Mouse (Mus musculus): ENCODE measurements around the gene Tmem132c. TPM values are rescaled to one million over a fixed set of nuclear protein-coding genes. Genes with fewer than 3 reads are reported as not detected.

The Tmem132c gene
- polyA plus RNA-seq, 1 experiment from 2014 or later = 28.5 TPM

GRCm38 (mm10) chr5:127491724-127492123, 250.1 kb downstream of the Tmem132c start:
- H3K4me2 ChIP-seq (replicated peaks) = no peak overlapping the region
- no peaks in the 10 kb centered on the region for H3K36me3 ChIP-seq
- H3K9me3 ChIP-seq (replicated peaks) = no peaks in the 10 kb centered on the region
- WGBS = 81% methylated on average over 3 of the region's 3 CpGs
- no peak overlapping the region for H3K9ac ChIP-seq
- ATAC-seq (ENCODE audit: insufficient number of reproducible peaks, low FRiP score, low TSS enrichment, low read depth) = no peak
- H3K4me1 ChIP-seq = peaks cover 2% of the 10 kb centered on the region; the same call in 1 of the 2 replicates
- no peak overlapping the region for H3K4me3 ChIP-seq (replicated peaks)
- no peak overlapping the region for H3K27ac ChIP-seq (replicated peaks)
- H3K27me3 ChIP-seq = no peaks in the 10 kb centered on the region

GRCm38 (mm10) chr5:127496895-127497294, 255.3 kb downstream of the Tmem132c start:
- no peak for ATAC-seq (ENCODE audit: insufficient number of reproducible peaks, low FRiP score, low TSS enrichment, low read depth)
- H3K27ac ChIP-seq (replicated peaks) = 0 out of 2 replicates have a peak overlapping the region, but pooled peaks have one; percentile 11
- no peak overlapping the region for H3K9ac ChIP-seq
- H3K4me1 ChIP-seq = peaks cover 4% of the 10 kb centered on the region; the same call in 1 of the 2 replicates
- no peak overlapping the region for H3K4me2 ChIP-seq (replicated peaks)
- no peaks in the 10 kb centered on the region for H3K27me3 ChIP-seq
- no peaks in the 10 kb centered on the region for H3K36me3 ChIP-seq
- 34% methylated on average over 7 of the region's 7 CpGs for WGBS
- no peak overlapping the region for H3K4me3 ChIP-seq (replicated peaks)
- H3K9me3 ChIP-seq (replicated peaks) = no peaks in the 10 kb centered on the region

- Histone ChIP-seq H3K9me3 (replicated peaks) (no peaks in the 10 kb centered on the region), H3K27ac (replicated peaks) (no peak overlapping the region), H3K36me3 (no peaks in the 10 kb centered on the region), H3K4me1 (peaks cover 4% of the 10 kb centered on the region; the same call in 1 of the 2 replicates), H3K4me3 (replicated peaks) (no peak overlapping the region), H3K9ac (no peak overlapping the region), H3K27me3 (no peaks in the 10 kb centered on the region), H3K4me2 (replicated peaks) (no peak overlapping the region)
- WGBS = 51% methylated on average over 12 of the region's 12 CpGs
- no peak for ATAC-seq (ENCODE audit: insufficient number of reproducible peaks, low FRiP score, low TSS enrichment, low read depth)
Measured at GRCm38 (mm10) chr5:127499151-127499827, 257.7 kb downstream of the Tmem132c start.

- 27% methylated on average over 7 of the region's 7 CpGs for WGBS
- ATAC-seq (ENCODE audit: insufficient number of reproducible peaks, low FRiP score, low TSS enrichment, low read depth) = no peak
- no peak overlapping the region for H3K27ac ChIP-seq (replicated peaks)
- H3K9ac ChIP-seq = no peak overlapping the region
- no peak overlapping the region for H3K4me3 ChIP-seq (replicated peaks)
- no peak overlapping the region for H3K4me2 ChIP-seq (replicated peaks)
- H3K36me3 ChIP-seq = no peaks in the 10 kb centered on the region
- H3K9me3 ChIP-seq (replicated peaks) = no peaks in the 10 kb centered on the region
- no peaks in the 10 kb centered on the region for H3K4me1 ChIP-seq
- no peaks in the 10 kb centered on the region for H3K27me3 ChIP-seq
Measured at GRCm38 (mm10) chr5:127502838-127503237, 261.2 kb downstream of the Tmem132c start.

- ATAC-seq (ENCODE audit: insufficient number of reproducible peaks, low FRiP score, low TSS enrichment, low read depth) = no peak
- no peaks in the 10 kb centered on the region for H3K27me3 ChIP-seq
- H3K4me3 ChIP-seq (replicated peaks) = no peak overlapping the region
- no peaks in the 10 kb centered on the region for H3K9me3 ChIP-seq (replicated peaks)
- no peak overlapping the region for H3K4me2 ChIP-seq (replicated peaks)
- no peak overlapping the region for H3K27ac ChIP-seq (replicated peaks)
- H3K36me3 ChIP-seq = no peaks in the 10 kb centered on the region
- no peaks in the 10 kb centered on the region for H3K4me1 ChIP-seq
- 77% methylated on average over 6 of the region's 6 CpGs for WGBS
- no peak overlapping the region for H3K9ac ChIP-seq
Measured at GRCm38 (mm10) chr5:127505697-127506096, 264.1 kb downstream of the Tmem132c start.

- no peaks in the 10 kb centered on the region for H3K27me3 ChIP-seq
- 83% methylated on average over 6 of the region's 6 CpGs for WGBS
- peaks cover 7% of the 10 kb centered on the region; the same call in 1 of the 2 replicates for H3K4me1 ChIP-seq
- H3K9ac ChIP-seq = no peak overlapping the region
- H3K36me3 ChIP-seq = no peaks in the 10 kb centered on the region
- no peak overlapping the region for H3K27ac ChIP-seq (replicated peaks)
- H3K9me3 ChIP-seq (replicated peaks) = no peaks in the 10 kb centered on the region
- no peak overlapping the region for H3K4me3 ChIP-seq (replicated peaks)
- H3K4me2 ChIP-seq (replicated peaks) = no peak overlapping the region
- ATAC-seq (ENCODE audit: insufficient number of reproducible peaks, low FRiP score, low TSS enrichment, low read depth) = no peak
Measured at GRCm38 (mm10) chr5:127511653-127512052, 270.0 kb downstream of the Tmem132c start.

GRCm38 (mm10) chr5:127515960-127516359, 274.4 kb downstream of the Tmem132c start:
- Histone ChIP-seq H3K4me3 (replicated peaks) (no peak overlapping the region), H3K27ac (replicated peaks) (no peak overlapping the region), H3K9ac (no peak overlapping the region), H3K4me1 (peaks cover 7% of the 10 kb centered on the region; the same call in 1 of the 2 replicates), H3K36me3 (no peaks in the 10 kb centered on the region), H3K9me3 (replicated peaks) (no peaks in the 10 kb centered on the region), H3K4me2 (replicated peaks) (no peak overlapping the region), H3K27me3 (no peaks in the 10 kb centered on the region)
- 61% methylated on average over 9 of the region's 9 CpGs for WGBS
- ATAC-seq (ENCODE audit: insufficient number of reproducible peaks, low FRiP score, low TSS enrichment, low read depth) = peak; percentile 56; the same call in 1 of the 2 replicates

- H3K27ac ChIP-seq (replicated peaks) = no peak overlapping the region
Measured at GRCm38 (mm10) chr5:127522744-127523476, 281.3 kb downstream of the Tmem132c start.

GRCm38 (mm10) chr5:127527344-127527974, 285.9 kb downstream of the Tmem132c start:
- Histone ChIP-seq H3K9me3 (replicated peaks) (no peaks in the 10 kb centered on the region), H3K4me1 (no peaks in the 10 kb centered on the region), H3K4me2 (replicated peaks) (no peak overlapping the region), H3K4me3 (replicated peaks) (no peak overlapping the region), H3K9ac (no peak overlapping the region), H3K36me3 (no peaks in the 10 kb centered on the region), H3K27me3 (no peaks in the 10 kb centered on the region), H3K27ac (replicated peaks) (no peak overlapping the region)
- no peak for ATAC-seq (ENCODE audit: insufficient number of reproducible peaks, low FRiP score, low TSS enrichment, low read depth)
- 76% methylated on average over 10 of the region's 10 CpGs for WGBS

More at GRCm38 (mm10) chr5:127522744-127523476, 281.3 kb downstream of the Tmem132c start:
- H3K36me3 ChIP-seq = no peaks in the 10 kb centered on the region
- 62% methylated on average over 9 of the region's 9 CpGs for WGBS
- H3K4me1 ChIP-seq = no peaks in the 10 kb centered on the region
- no peaks in the 10 kb centered on the region for H3K27me3 ChIP-seq
- no peak; the same call in 1 of the 2 replicates for ATAC-seq (ENCODE audit: insufficient number of reproducible peaks, low FRiP score, low TSS enrichment, low read depth)
- H3K4me2 ChIP-seq (replicated peaks) = no peak overlapping the region
- no peak overlapping the region for H3K4me3 ChIP-seq (replicated peaks)
- no peak overlapping the region for H3K9ac ChIP-seq
- no peaks in the 10 kb centered on the region for H3K9me3 ChIP-seq (replicated peaks)

- no peaks in the 10 kb centered on the region for H3K4me1 ChIP-seq
- no peaks in the 10 kb centered on the region for H3K36me3 ChIP-seq
- no peak overlapping the region for H3K27ac ChIP-seq (replicated peaks)
- WGBS = 73% methylated on average over 2 of the region's 2 CpGs
- no peak overlapping the region for H3K9ac ChIP-seq
- H3K4me2 ChIP-seq (replicated peaks) = no peak overlapping the region
- no peaks in the 10 kb centered on the region for H3K27me3 ChIP-seq
- no peak overlapping the region for H3K4me3 ChIP-seq (replicated peaks)
- ATAC-seq (ENCODE audit: insufficient number of reproducible peaks, low FRiP score, low TSS enrichment, low read depth) = no peak
- H3K9me3 ChIP-seq (replicated peaks) = no peaks in the 10 kb centered on the region
Measured at GRCm38 (mm10) chr5:127537508-127537907, 295.9 kb downstream of the Tmem132c start.

GRCm38 (mm10) chr5:127546585-127546991, 305.0 kb downstream of the Tmem132c start:
- no peaks in the 10 kb centered on the region for H3K27me3 ChIP-seq
- no peak overlapping the region for H3K4me2 ChIP-seq (replicated peaks)
- no peaks in the 10 kb centered on the region for H3K4me1 ChIP-seq
- no peaks in the 10 kb centered on the region for H3K36me3 ChIP-seq
- WGBS = 89% methylated on average over 5 of the region's 5 CpGs
- no peak overlapping the region for H3K27ac ChIP-seq (replicated peaks)
- no peaks in the 10 kb centered on the region for H3K9me3 ChIP-seq (replicated peaks)
- no peak overlapping the region for H3K9ac ChIP-seq
- H3K4me3 ChIP-seq (replicated peaks) = no peak overlapping the region
- no peak for ATAC-seq (ENCODE audit: insufficient number of reproducible peaks, low FRiP score, low TSS enrichment, low read depth)
